Mouse (Mus musculus) heart, adult 2 months (tissue): Measurements from ENCODE around the gene Cd59b.
"Not testable (repeated sequence)": the region's sequence is repeated elsewhere in the genome, so short reads cannot be mapped to it uniquely, and the experiment has no call there.

Experiments used
- CTCF ChIP-seq: fragments of 200-600 bp; IDR thresholded peaks from 2 replicates; pipeline ENCODE4 v1.8.1; 2022; ENCODE audit warnings: antibody characterized with exemption, mild to moderate bottlenecking, moderate library complexity
- EP300 ChIP-seq: fragments of 200-500 bp; IDR thresholded peaks from 2 replicates; pipeline ENCODE4 v1.6.1; 2011; ENCODE audit warnings: low read depth, low read length, control low read depth; ENCODE audit not compliant: insufficient read depth
- POLR2A ChIP-seq: fragments of 200-500 bp; IDR thresholded peaks from 2 replicates; pipeline ENCODE4 v1.6.1; 2011; ENCODE audit warnings: mild to moderate bottlenecking, low read depth, low read length, control low read depth; ENCODE audit not compliant: insufficient read depth

DNA sequence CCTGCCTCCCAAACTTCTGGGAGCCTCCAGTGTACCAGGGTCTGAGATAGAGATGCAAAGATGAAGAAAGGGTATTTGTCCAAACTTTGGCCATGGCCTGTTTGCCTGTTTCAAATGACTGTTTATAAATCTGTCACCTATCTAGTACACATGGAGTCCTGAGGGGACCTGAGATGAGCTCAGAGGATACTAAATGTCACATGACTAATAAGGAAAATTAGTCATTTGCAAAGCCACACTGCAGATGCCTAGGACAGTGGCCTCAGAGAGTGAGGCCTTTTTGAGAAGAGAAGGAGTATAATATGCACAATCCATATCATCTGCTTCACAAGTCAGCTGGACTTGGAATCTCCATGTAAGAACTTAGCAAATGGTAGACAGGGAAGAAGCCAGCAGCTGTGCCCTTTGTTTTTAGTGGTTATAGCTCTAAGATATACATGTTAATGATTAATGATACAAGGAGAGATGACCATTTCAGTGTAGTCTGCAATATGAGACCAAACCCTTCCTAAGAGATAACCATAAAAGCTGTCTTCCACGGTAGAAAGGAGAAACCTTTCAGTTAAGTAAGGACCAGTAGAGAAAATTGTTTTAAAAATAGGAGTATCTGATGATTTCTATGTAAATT lies 41.6 kb downstream of the Cd59b start:
- not testable (repeated sequence) for TF ChIP-seq CTCF, POLR2A, EP300
